Mouse (Mus musculus) ES-E14 (cell line): Measurements from ENCODE around the gene Pou2f2. TPM values are rescaled to one million over a fixed set of nuclear protein-coding genes. Genes with fewer than 3 reads are reported as not detected.

ENCODE experiments used
- DNase-seq: peaks from one replicate; pipeline ENCODE4 v3.0.0-alpha.2; 2013; ENCODE audit warnings: low read depth, low spot score
- H3K27ac ChIP-seq: 2 replicates; pipeline ENCODE4 v1.5.1; 2012; ENCODE audit warnings: low read depth, mild to moderate bottlenecking, low read length, moderate library complexity, mixed read lengths; ENCODE audit not compliant: poor library complexity, insufficient read depth, severe bottlenecking
- H3K36me3 ChIP-seq: 2 replicates; pipeline ENCODE4 v1.6.1; 2012; ENCODE audit warnings: mild to moderate bottlenecking, low read length, moderate library complexity, mixed read lengths; ENCODE audit not compliant: control insufficient read depth, poor library complexity, insufficient read depth, severe bottlenecking
- H3K4me1 ChIP-seq, 2 experiments: fragments of 150-350 bp in 1 of 2; sonication (generic) in 1 of 2; 2 replicates each; pipeline ENCODE4 v1.6.1; 2012; ENCODE audit warnings: low read length in 2 of 2, mild to moderate bottlenecking in 1 of 2, mixed read lengths in 1 of 2; ENCODE audit not compliant: control insufficient read depth in 2 of 2, insufficient read depth in 2 of 2, poor library complexity in 1 of 2
- H3K4me3 ChIP-seq, 2 experiments: fragments of 150-350 bp in 1 of 2; sonication (generic) in 1 of 2; 2 replicates each; pipeline ENCODE4 v1.5.1; 2012; ENCODE audit warnings: low read length in 2 of 2, low read depth in 1 of 2, mild to moderate bottlenecking in 1 of 2, mixed read lengths in 1 of 2; ENCODE audit not compliant: insufficient read depth in 1 of 2, poor library complexity in 1 of 2, severe bottlenecking in 1 of 2
- H3K9ac ChIP-seq: 2 replicates; pipeline ENCODE4 v1.6.1; 2012; ENCODE audit warnings: low read depth, mild to moderate bottlenecking, low read length, mixed read lengths; ENCODE audit not compliant: poor library complexity, insufficient read depth, severe bottlenecking
- H3K9me3 ChIP-seq: fragments of 150-350 bp; sonication (generic); 2 replicates; pipeline ENCODE4 v1.6.1; 2012; ENCODE audit warnings: low read depth, mild to moderate bottlenecking, low read length; ENCODE audit not compliant: control insufficient read depth, insufficient read depth
- CHD2 ChIP-seq: IDR thresholded peaks from 2 replicates; pipeline ENCODE4 v1.6.1; 2014; ENCODE audit warnings: mild to moderate bottlenecking, low read depth, low read length, inconsistent platforms
- HCFC1 ChIP-seq: IDR thresholded peaks from 2 replicates; pipeline ENCODE4 v1.6.1; 2012; ENCODE audit warnings: low read length, inconsistent platforms, borderline replicate concordance; ENCODE audit not compliant: insufficient read depth
- MAFK ChIP-seq: IDR thresholded peaks from 2 replicates; pipeline ENCODE4 v1.6.1; 2014; ENCODE audit warnings: mild to moderate bottlenecking, low read depth, low read length, inconsistent platforms; ENCODE audit not compliant: insufficient read depth
- ZC3H11A ChIP-seq: IDR thresholded peaks from 2 replicates; pipeline ENCODE4 v1.6.1; 2012; ENCODE audit warnings: low read depth, mild to moderate bottlenecking, inconsistent platforms, low read length, borderline replicate concordance
- ZNF384 ChIP-seq: IDR thresholded peaks from 2 replicates; pipeline ENCODE4 v1.6.1; 2012; ENCODE audit warnings: low read depth, low read length, inconsistent platforms
- in situ Hi-C, 2 experiments: fragments of 600-800 bp; cut with MboI; formaldehyde crosslinking; loops; one replicate each; pipeline ENCODE4 v1.15.1; 2025; ENCODE audit warnings: low sequenced_read_pairs in 2 of 2, inconsistent platforms in 1 of 2; ENCODE audit not compliant: unreplicated experiment in 2 of 2
- total RNA-seq: library from RNA; depleted of rRNA; stranded (reverse); fragments of 300-350 nt; gene quantifications from 2 replicates; pipeline ENCODE4 v1.2.3, GENCODE M21; 2012

Pou2f2 gene
- total RNA-seq, 1 experiment = 2.4 TPM

GRCm38 (mm10) chr7:25063346-25063745 lies 116.2 kb downstream of the Pou2f2 start:
- TF ChIP-seq CHD2 (no peak), MAFK (no peak), ZNF384 (no peak), HCFC1 (no peak), ZC3H11A (no peak)
- Histone ChIP-seq H3K4me1 (peaks cover 0 to 4% of the 10 kb centered on the region in 2 experiments; a peak in 1 of 4 replicates), H3K4me3 (no peak overlapping the region), H3K9me3 (no peaks in the 10 kb centered on the region), H3K27ac (no peak overlapping the region), H3K9ac (no peak overlapping the region), H3K36me3 (peaks cover 24% of the 10 kb centered on the region; the same call in 1 of the 2 replicates)
- DNase-seq = no peak
- in situ Hi-C loops = no loop called here

- TF ChIP-seq HCFC1 (no peak), ZNF384 (no peak), ZC3H11A (no peak), MAFK (no peak), CHD2 (no peak)
- Histone ChIP-seq H3K4me1 (peaks cover 0 to 4% of the 10 kb centered on the region in 2 experiments; a peak in 1 of 4 replicates), H3K9ac (no peak overlapping the region), H3K4me3 (no peak overlapping the region), H3K9me3 (no peaks in the 10 kb centered on the region), H3K27ac (no peak overlapping the region), H3K36me3 (peaks cover 23% of the 10 kb centered on the region; the same call in 1 of the 2 replicates)
- no peak for DNase-seq
- in situ Hi-C loops = no loop called here
These were observed 120.7 kb downstream of the Pou2f2 start for GRCm38 (mm10) chr7:25058836-25059235.

DNA sequence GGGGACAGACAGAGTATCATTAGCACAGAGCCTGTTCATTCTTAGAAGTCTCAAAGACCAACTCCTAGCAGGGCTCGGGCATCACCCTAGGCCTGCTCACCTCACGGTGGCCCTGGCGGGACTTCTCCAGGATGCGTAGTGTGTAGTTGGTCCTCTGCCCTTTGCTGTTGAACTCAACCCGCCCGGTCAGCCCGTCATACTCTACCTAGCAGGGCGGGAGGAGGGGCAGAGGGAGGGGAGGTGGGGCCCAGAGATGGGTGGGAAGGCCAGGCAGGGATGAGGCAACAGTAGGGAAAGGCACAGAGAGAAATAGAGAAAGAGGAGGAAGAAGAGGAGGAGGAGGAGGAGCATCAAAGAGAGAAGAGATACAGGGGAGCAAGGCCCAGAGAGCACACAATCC lies 121.1 kb downstream of the Pou2f2 start:
- no peak for TF ChIP-seq MAFK
- TF ChIP-seq ZNF384 = no peak
- no peak for TF ChIP-seq HCFC1
- TF ChIP-seq ZC3H11A = no peak
- TF ChIP-seq CHD2 = no peak
- in situ Hi-C loops = no loop called here
- no peak overlapping the region for H3K27ac ChIP-seq
- H3K9ac ChIP-seq = no peak overlapping the region
- peaks cover 0 to 4% of the 10 kb centered on the region in 2 experiments; a peak in 1 of 4 replicates for H3K4me1 ChIP-seq
- no peaks in the 10 kb centered on the region for H3K9me3 ChIP-seq
- DNase-seq = no peak
- no peak overlapping the region for H3K4me3 ChIP-seq
- H3K36me3 ChIP-seq = peaks cover 23% of the 10 kb centered on the region; the same call in 1 of the 2 replicates

DNA sequence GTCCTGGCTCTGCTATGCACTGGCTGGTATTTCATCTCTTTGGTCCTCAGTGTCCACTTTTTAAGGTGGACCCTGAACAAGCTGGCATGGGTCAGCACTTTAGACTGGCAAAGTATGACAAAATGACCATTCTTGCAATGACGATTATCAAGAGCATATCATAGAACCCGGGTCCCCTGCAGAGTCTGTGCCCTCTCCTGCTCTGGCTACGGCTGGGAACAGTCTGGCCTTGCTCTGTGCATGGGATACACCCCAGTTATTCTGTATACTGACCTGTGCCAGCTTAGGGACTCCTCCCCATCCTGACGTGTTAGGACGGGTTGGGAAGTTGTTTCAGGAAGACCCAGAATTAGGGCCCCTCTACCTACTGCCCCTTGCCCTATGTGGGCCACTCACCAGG lies 121.6 kb downstream of the Pou2f2 start:
- Histone ChIP-seq H3K9me3 (no peaks in the 10 kb centered on the region), H3K27ac (no peak overlapping the region), H3K36me3 (peaks cover 21% of the 10 kb centered on the region; the same call in 1 of the 2 replicates), H3K4me1 (peaks cover 0 to 4% of the 10 kb centered on the region in 2 experiments; a peak in 1 of 4 replicates), H3K9ac (no peak overlapping the region), H3K4me3 (no peak overlapping the region)
- in situ Hi-C loops = no loop called here
- TF ChIP-seq MAFK (no peak), CHD2 (no peak), ZC3H11A (no peak), HCFC1 (no peak)
- no peak for DNase-seq
